Mouse (Mus musculus) midbrain, postnatal 0 days (tissue): ENCODE measurements at regions not wholly inside any gene's neighbourhood (a gene's known extent, or its start where the extent isn't known, plus 50 kb on each side); places are given as distances from the start of the nearest gene placed in this dataset.
A peak's percentile ranks its signal among the peaks of the same experiment; 100 is the strongest.

Experiments used
- ATAC-seq: fragments of 200-750 bp; cut with Nextera tagmentation; 2 replicates; pipeline ENCODE4 v1.8.0; 2017; ENCODE audit warnings: moderate number of reproducible peaks, mild to moderate bottlenecking, moderate TSS enrichment, moderate library complexity; ENCODE audit not compliant: low FRiP score
- DNase-seq: peaks from one replicate; pipeline ENCODE4 v3.0.0-alpha.2; 2015; ENCODE audit warnings: low spot score
- H3K27ac ChIP-seq: fragments of 300-500 bp; sonication (generic); 2 replicates; pipeline ENCODE4 v1.5.1; 2014; ENCODE audit warnings: low read depth, mild to moderate bottlenecking, low read length, mixed read lengths
- H3K27me3 ChIP-seq: fragments of 300-500 bp; sonication (generic); 2 replicates; pipeline ENCODE4 v1.6.1; 2014; ENCODE audit warnings: low read length, control low read depth, mixed read lengths; ENCODE audit not compliant: insufficient read depth
- H3K36me3 ChIP-seq: fragments of 300-500 bp; sonication (generic); 2 replicates; pipeline ENCODE4 v1.6.1; 2014; ENCODE audit warnings: low read length, control low read depth, mixed read lengths; ENCODE audit not compliant: insufficient read depth
- H3K4me1 ChIP-seq: fragments of 300-500 bp; sonication (generic); 2 replicates; pipeline ENCODE4 v1.6.1; 2014; ENCODE audit warnings: mild to moderate bottlenecking, control low read depth, antibody characterized with exemption, low read length, mixed read lengths; ENCODE audit not compliant: insufficient read depth
- H3K4me2 ChIP-seq: fragments of 300-500 bp; sonication (generic); 2 replicates; pipeline ENCODE4 v1.6.1; 2014; ENCODE audit warnings: low read depth, mild to moderate bottlenecking, low read length, mixed read lengths; ENCODE audit not compliant: poor library complexity, severe bottlenecking
- H3K4me3 ChIP-seq: fragments of 300-500 bp; sonication (generic); 2 replicates; pipeline ENCODE4 v1.5.1; 2014; ENCODE audit warnings: low read depth, mild to moderate bottlenecking, low read length, moderate library complexity
- H3K9ac ChIP-seq: fragments of 300-500 bp; sonication (generic); replicated peaks from 2 replicates; pipeline ENCODE4 v1.6.1; 2014; ENCODE audit warnings: mild to moderate bottlenecking, low read length, moderate library complexity, mixed read lengths; ENCODE audit not compliant: poor library complexity, severe bottlenecking
- H3K9me3 ChIP-seq: fragments of 300-500 bp; sonication (generic); 2 replicates; pipeline ENCODE4 v1.6.1; 2016; ENCODE audit warnings: low read length, control low read depth
- CTCF ChIP-seq: IDR thresholded peaks from 2 replicates; pipeline ENCODE4 v1.5.1; 2016; ENCODE audit warnings: antibody characterized with exemption, mild to moderate bottlenecking
- WGBS: fragments of 180-500 bp; shearing (Covaris S2); extraction: QIAGEN DNeasy Blood & Tissue Kit; methylation state at CpG from one replicate; pipeline ENCODE4 v1.1.7; 2014; 5-methylcytosine and 5-hydroxymethylcytosine counted together

DNA sequence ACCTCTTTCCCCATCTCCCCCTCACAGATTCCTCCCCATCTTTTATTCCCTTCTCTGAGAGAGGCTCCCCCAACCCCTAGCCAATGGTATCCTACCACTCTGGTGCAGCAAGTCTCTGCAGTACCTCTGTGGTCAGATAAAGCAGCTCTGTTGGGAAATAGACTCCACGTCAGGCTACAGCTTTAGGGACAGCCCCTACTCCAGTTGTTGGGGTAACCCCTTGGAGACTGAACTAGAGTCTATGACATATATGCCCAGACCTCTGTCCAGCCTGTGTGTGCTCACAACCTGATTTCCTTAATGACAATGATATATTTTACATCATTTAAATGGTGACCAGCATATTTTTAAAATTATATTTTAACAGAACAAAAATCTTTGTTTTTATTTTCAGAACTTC is 1051.3 kb upstream of the Zeb2 start:
- H3K9ac ChIP-seq: no peak overlapping the region
- H3K27ac ChIP-seq: no peak overlapping the region
- TF ChIP-seq CTCF: no peak
- no peak overlapping the region for H3K4me3 ChIP-seq
- WGBS: 45% methylated on average over 1 of the region's 1 CpGs
- H3K4me2 ChIP-seq: no peak overlapping the region
- H3K27me3 ChIP-seq: no peaks in the 10 kb centered on the region
- DNase-seq: no peak
- no peaks in the 10 kb centered on the region for H3K9me3 ChIP-seq
- no peaks in the 10 kb centered on the region for H3K4me1 ChIP-seq
- no peak; the same call in 1 of the 2 replicates for ATAC-seq
- H3K36me3 ChIP-seq: no peaks in the 10 kb centered on the region

DNA sequence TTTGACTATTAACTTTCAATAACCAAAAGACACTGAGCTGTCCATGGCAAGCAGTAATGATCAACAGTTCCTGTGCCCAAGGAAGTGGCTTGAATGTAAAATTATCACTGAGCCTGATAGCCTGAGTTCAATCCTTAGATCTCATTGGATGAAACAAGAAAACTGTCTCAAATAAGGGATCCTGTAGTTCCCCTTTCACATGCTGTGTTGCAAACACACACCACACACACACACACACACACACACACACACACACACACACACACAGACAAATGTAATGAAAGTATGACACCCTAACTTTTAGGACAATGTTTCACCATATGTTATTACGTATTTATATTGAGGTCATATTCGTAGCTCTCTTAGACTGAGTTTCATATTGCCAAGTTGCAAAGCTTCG is 1032.7 kb upstream of the Zeb2 start:
- H3K36me3 ChIP-seq: no peaks in the 10 kb centered on the region
- TF ChIP-seq CTCF: no peak
- no peak for DNase-seq
- H3K27me3 ChIP-seq: no peaks in the 10 kb centered on the region
- WGBS: 96% methylated on average over 3 of the region's 3 CpGs
- no peaks in the 10 kb centered on the region for H3K9me3 ChIP-seq
- H3K27ac ChIP-seq: no peak overlapping the region
- H3K4me2 ChIP-seq: no peak overlapping the region
- H3K9ac ChIP-seq: no peak overlapping the region
- H3K4me1 ChIP-seq: no peaks in the 10 kb centered on the region
- H3K4me3 ChIP-seq: no peak overlapping the region
- ATAC-seq: no peak

DNA sequence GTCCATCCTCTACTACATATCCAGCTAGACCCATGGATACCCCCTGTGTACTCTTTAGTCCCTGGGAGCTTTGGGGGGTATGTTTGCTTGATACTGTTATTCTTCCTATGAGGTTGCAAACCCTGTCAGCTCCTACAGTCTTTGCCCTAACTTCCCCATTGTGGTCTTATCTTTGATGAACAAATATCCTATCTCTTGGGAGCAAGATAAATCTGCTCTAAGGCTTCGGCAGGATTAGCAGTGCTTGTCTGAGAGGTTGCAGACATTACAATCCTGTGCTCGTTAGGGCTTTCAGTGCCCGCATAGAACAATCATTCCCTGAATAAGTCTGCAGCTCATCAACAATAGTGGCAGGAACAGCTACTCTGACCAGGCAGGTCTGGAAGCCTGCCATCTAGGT is 1002.7 kb upstream of the Zeb2 start:
- no peak overlapping the region for H3K27ac ChIP-seq
- no peak for TF ChIP-seq CTCF
- no peaks in the 10 kb centered on the region for H3K9me3 ChIP-seq
- no peaks in the 10 kb centered on the region for H3K4me1 ChIP-seq
- no peak overlapping the region for H3K4me2 ChIP-seq
- H3K4me3 ChIP-seq: no peak overlapping the region
- H3K9ac ChIP-seq: no peak overlapping the region
- no peaks in the 10 kb centered on the region for H3K27me3 ChIP-seq
- H3K36me3 ChIP-seq: no peaks in the 10 kb centered on the region
- DNase-seq (no peak), ATAC-seq (no peak)
- 49% methylated on average over 3 of the region's 3 CpGs for WGBS

DNA sequence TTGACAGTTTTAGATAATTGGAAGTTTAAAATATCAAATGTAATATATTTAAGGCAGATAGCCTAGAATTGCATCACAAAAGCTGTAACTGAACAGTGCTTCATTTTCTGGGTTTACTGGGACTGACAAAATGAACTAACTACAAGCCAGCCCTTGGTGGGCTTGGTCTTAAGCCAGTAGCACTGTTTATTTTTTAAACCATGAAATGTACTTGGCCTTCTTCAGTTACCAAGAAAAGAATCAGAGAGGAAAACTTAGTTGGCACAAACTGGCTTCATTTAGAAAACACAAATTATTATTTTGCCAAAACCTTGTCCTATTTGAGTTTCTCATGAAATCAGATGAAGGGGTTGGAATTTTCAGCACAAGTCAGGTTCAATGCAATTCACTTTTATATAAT is 989.8 kb upstream of the Zeb2 start:
- Histone ChIP-seq H3K4me2 (no peak overlapping the region), H3K4me3 (no peak overlapping the region), H3K9me3 (no peaks in the 10 kb centered on the region), H3K27me3 (no peaks in the 10 kb centered on the region), H3K36me3 (no peaks in the 10 kb centered on the region), H3K27ac (no peak overlapping the region), H3K4me1 (no peaks in the 10 kb centered on the region), H3K9ac (no peak overlapping the region)
- DNase-seq: peak; percentile 3
- no peak for TF ChIP-seq CTCF
- ATAC-seq: no peak

DNA sequence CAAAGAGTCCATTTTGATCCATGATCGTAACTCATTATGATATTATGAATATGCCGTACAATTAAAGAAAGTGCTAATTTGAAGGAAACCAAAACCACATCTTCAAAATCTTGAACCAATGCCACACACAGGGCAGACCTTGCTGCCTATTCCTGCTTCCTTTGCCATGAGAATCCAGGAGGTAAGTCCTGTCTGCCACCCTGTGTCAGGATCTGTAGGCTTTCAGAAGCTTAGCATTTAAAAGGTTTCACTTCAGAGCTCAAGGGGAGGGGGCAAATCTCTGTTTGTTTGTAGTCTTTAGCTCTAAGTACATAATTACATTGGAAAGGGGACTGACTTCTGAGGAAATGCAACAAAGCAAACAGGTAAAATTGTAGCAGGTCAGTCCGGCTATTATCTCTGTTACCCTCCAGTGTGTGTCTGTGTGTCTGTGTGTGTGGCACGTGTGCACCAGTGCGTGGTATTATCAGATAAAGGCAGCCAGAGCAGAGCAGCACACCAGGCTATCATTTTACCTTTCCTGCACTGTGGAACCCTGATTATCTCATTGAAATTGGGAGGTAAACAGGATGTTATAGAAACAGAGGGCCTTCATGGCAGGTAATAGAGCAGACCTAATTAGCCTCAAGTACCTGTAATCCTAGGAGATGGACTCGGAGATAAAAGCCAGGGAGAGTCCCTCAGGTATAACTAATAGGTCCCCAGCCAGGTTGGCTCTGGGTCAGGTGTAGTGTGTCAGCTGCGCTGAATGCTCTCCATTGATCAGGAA is 948.0 kb upstream of the Zeb2 start:
- no peak overlapping the region for H3K27ac ChIP-seq
- 67% methylated on average over 7 of the region's 7 CpGs for WGBS
- ATAC-seq (no peak), DNase-seq (peak; percentile 4)
- no peaks in the 10 kb centered on the region for H3K27me3 ChIP-seq
- H3K9ac ChIP-seq: no peak overlapping the region
- no peak overlapping the region for H3K4me2 ChIP-seq
- H3K36me3 ChIP-seq: no peaks in the 10 kb centered on the region
- H3K4me3 ChIP-seq: no peak overlapping the region
- no peaks in the 10 kb centered on the region for H3K4me1 ChIP-seq
- TF ChIP-seq CTCF: 0 out of 2 replicates have a peak, but pooled peaks have one; percentile 5
- H3K9me3 ChIP-seq: no peaks in the 10 kb centered on the region

DNA sequence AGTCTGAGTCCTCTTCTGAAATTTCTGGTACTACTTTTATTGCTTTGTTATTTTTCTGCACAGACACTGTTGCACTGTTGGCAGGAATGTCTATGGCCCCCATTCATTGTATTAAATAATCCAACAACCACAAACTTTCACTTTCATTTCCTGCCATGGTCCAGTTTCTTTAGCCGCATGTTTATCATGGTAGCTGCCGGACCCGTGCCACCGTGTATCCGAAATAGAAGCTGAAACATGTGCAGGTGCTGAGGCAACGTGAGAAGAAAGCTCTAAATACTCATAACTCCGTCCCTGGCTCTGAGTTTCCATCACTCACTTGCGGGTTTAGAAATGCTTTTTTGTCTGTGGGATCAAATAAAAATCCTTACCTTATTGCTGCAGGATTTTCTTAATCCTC is 938.5 kb upstream of the Zeb2 start:
- TF ChIP-seq CTCF: no peak
- WGBS: 82% methylated on average over 8 of the region's 8 CpGs
- no peak overlapping the region for H3K27ac ChIP-seq
- H3K27me3 ChIP-seq: no peaks in the 10 kb centered on the region
- no peaks in the 10 kb centered on the region for H3K4me1 ChIP-seq
- no peak overlapping the region for H3K4me3 ChIP-seq
- DNase-seq: no peak
- no peaks in the 10 kb centered on the region for H3K9me3 ChIP-seq
- ATAC-seq: no peak
- no peak overlapping the region for H3K9ac ChIP-seq
- H3K4me2 ChIP-seq: no peak overlapping the region
- no peaks in the 10 kb centered on the region for H3K36me3 ChIP-seq
